Mouse (Mus musculus) kidney, adult 2 months (tissue): ENCODE measurements around the gene Ngly1.

Source experiments
- CTCF ChIP-seq: fragments of 200-500 bp; conservative IDR thresholded peaks from 2 replicates; pipeline ENCODE4 v1.5.1; 2011; ENCODE audit warnings: low read depth, mild to moderate bottlenecking, control low read depth, low read length, moderate library complexity, mixed read lengths; ENCODE audit not compliant: insufficient read depth, insufficient read length
- POLR2A ChIP-seq: fragments of 200-500 bp; IDR thresholded peaks from one replicate; pipeline ENCODE4 v1.6.1; 2011; ENCODE audit warnings: low read depth, low read length, control low read depth

GRCm38 (mm10) chr14:16256209-16256608 lies 7.1 kb downstream of the Ngly1 start:
- TF ChIP-seq CTCF (no peak), POLR2A (no peak)
